Mouse (Mus musculus): Measurements from ENCODE around the gene 1600014C23Rik.

DNA sequence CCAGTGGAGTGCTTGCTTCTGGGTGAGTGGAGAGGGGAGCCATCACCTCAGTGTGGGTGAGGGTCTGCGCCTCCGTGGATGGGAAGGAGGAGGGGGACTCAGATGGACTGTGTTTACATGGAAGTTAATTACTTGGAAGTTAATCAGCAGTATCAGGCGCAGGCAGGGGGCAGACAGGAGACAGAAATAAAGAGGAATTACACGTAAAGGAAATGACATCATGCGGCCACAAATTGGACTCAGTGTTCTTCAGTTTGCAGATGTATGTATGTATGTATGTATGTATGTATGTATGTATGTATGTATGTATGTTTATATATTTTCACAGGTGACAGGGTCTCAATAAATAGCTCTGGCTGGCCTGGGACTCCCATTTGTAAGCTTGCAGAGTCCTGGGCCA lies 26.8 kb downstream of the 1600014C23Rik start:
- TF ChIP-seq CTCF (IDR thresholded peaks at IDR 0.05; ENCODE audit: low read depth, low read length): no peak
- TF ChIP-seq EP300 (IDR thresholded peaks at IDR 0.05; ENCODE audit: insufficient read depth, low read depth, low read length): no peak
- no peak for TF ChIP-seq POLR2A (IDR thresholded peaks at IDR 0.05; ENCODE audit: insufficient read depth, low read length)

Data from ES-Bruce4 (cell line).